Mouse (Mus musculus): ENCODE measurements around the gene Arih2. TPM values are rescaled to one million over a fixed set of nuclear protein-coding genes. Genes with fewer than 3 reads are reported as not detected.
"Not testable (repeated sequence)": the region's sequence is repeated elsewhere in the genome, so short reads cannot be mapped to it uniquely, and the experiment has no call there.

The Arih2 gene
- polyA plus RNA-seq, 1 experiment from 2014 or later, result 50.4 TPM

- no peak overlapping the region for H3K27ac ChIP-seq (ENCODE audit: low read length)
- no peak overlapping the region for H3K4me3 ChIP-seq (ENCODE audit: low read depth, low read length)
- WGBS, result 88% methylated on average over 5 of the region's 5 CpGs
- H3K4me1 ChIP-seq (ENCODE audit: control insufficient read depth, insufficient read depth, low read length), result no peaks in the 10 kb centered on the region
- no peaks in the 10 kb centered on the region for H3K27me3 ChIP-seq (ENCODE audit: control insufficient read depth, insufficient read depth, low read depth, low read length)
- no peak overlapping the region for H3K9ac ChIP-seq (ENCODE audit: low read depth, low read length)
- ATAC-seq, result no peak
- no peak overlapping the region for H3K4me2 ChIP-seq (ENCODE audit: low read length)
- H3K9me3 ChIP-seq (replicated peaks; ENCODE audit: control insufficient read depth, low read length, poor library complexity, severe bottlenecking), result no peaks in the 10 kb centered on the region
- H3K36me3 ChIP-seq (ENCODE audit: control insufficient read depth, insufficient read depth, low read length), result no peaks in the 10 kb centered on the region
Measured at GRCm38 (mm10) chr9:108632375-108632774, 16.8 kb downstream of the Arih2 start.

DNA sequence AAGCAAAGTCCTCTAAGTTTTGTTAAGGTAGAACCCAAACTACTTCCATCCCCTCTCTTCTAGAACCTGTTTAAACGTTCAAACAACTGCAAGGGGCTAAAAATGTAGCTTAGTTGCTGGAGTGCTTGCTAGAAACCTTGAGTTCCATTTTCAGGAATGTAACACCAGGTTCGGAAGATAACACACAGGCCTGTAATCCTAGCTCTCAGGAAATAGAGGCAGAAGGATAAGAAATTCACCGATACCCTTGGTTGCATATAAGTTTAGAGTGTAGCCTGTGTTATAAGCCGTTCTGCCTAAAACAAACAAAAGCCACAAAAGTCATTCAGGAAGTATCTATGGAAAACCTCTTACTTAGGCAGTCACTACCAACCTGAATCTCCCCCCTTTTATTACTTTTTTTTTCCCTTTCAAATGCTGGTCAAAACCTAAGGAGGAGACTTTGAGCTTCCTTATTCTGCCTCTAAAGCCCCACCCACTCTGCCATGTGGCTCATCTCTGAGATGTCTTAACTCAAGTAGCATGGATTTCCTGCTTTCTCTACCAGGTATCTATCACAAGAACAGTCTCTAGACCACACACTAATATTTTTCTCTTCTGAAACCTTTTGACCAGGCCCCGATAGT, 17.4 kb downstream of the Arih2 start:
- Histone ChIP-seq H3K36me3 (ENCODE audit: control insufficient read depth, insufficient read depth, low read length) (no peaks in the 10 kb centered on the region), H3K4me2 (ENCODE audit: low read length) (no peak overlapping the region), H3K4me3 (ENCODE audit: low read depth, low read length) (no peak overlapping the region), H3K9ac (ENCODE audit: low read depth, low read length) (no peak overlapping the region), H3K9me3 (replicated peaks; ENCODE audit: control insufficient read depth, low read length, poor library complexity, severe bottlenecking) (no peaks in the 10 kb centered on the region), H3K27me3 (ENCODE audit: control insufficient read depth, insufficient read depth, low read depth, low read length) (no peaks in the 10 kb centered on the region), H3K4me1 (ENCODE audit: control insufficient read depth, insufficient read depth, low read length) (no peaks in the 10 kb centered on the region), H3K27ac (ENCODE audit: low read length) (no peak overlapping the region)
- no peak for ATAC-seq
- 91% methylated on average over 5 of the region's 5 CpGs for WGBS

DNA sequence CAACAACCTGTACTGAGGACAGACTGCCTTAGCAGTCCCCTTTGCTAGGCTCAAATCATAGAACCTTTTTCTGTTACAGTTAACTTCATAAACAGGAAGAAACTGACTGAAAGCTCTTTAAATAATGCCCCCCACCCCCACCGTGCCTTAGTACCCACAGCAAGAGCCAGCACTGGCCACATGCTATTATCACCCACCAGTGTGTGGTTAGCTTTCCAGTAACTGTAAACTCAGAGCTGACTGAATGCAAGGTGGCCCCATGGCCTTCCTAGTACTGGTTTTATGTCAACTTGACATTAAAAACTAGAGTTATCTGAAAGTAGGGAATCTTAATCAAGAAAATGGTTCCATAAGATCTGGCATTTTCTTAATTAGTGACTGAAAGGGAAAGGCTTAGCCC, 18.5 kb downstream of the Arih2 start:
- no peak for ATAC-seq
- Histone ChIP-seq H3K36me3 (ENCODE audit: control insufficient read depth, insufficient read depth, low read length) (no peaks in the 10 kb centered on the region), H3K9ac (ENCODE audit: low read depth, low read length) (no peak overlapping the region), H3K4me2 (ENCODE audit: low read length) (no peak overlapping the region), H3K4me1 (ENCODE audit: control insufficient read depth, insufficient read depth, low read length) (no peaks in the 10 kb centered on the region), H3K27ac (ENCODE audit: low read length) (no peak overlapping the region), H3K27me3 (ENCODE audit: control insufficient read depth, insufficient read depth, low read depth, low read length) (no peaks in the 10 kb centered on the region), H3K9me3 (replicated peaks; ENCODE audit: control insufficient read depth, low read length, poor library complexity, severe bottlenecking) (no peaks in the 10 kb centered on the region), H3K4me3 (ENCODE audit: low read depth, low read length) (no peak overlapping the region)
- WGBS, result 79% methylated on average over 1 of the region's 1 CpGs

DNA sequence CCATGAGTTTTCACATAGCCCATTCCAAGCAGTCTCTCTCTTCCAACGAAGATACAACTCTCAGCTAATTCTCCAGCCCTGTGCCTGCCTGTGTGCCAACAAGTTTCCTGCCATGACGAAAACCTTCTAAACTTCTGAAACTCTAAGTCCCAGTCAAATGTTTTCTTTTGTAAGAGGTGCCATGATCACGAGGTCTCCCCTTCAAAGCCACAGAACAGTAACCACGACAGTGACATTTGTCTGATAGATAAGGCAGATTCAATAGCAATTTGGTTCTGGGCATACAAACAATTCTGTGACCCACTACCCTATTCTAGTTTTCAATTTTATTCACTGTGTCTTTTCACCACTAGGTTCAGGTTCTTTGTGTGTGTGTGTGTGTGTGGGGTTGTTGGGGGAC, 21.0 kb downstream of the Arih2 start:
- Histone ChIP-seq H3K4me3 (ENCODE audit: low read depth, low read length) (no peak overlapping the region), H3K36me3 (ENCODE audit: control insufficient read depth, insufficient read depth, low read length) (no peaks in the 10 kb centered on the region; the same call in 1 of the 2 replicates), H3K27me3 (ENCODE audit: control insufficient read depth, insufficient read depth, low read depth, low read length) (no peaks in the 10 kb centered on the region), H3K4me2 (ENCODE audit: low read length) (no peak overlapping the region), H3K27ac (ENCODE audit: low read length) (no peak overlapping the region), H3K9ac (ENCODE audit: low read depth, low read length) (no peak overlapping the region), H3K9me3 (replicated peaks; ENCODE audit: control insufficient read depth, low read length, poor library complexity, severe bottlenecking) (no peaks in the 10 kb centered on the region), H3K4me1 (ENCODE audit: control insufficient read depth, insufficient read depth, low read length) (no peaks in the 10 kb centered on the region)
- 85% methylated on average over 4 of the region's 4 CpGs for WGBS
- no peak for ATAC-seq

DNA sequence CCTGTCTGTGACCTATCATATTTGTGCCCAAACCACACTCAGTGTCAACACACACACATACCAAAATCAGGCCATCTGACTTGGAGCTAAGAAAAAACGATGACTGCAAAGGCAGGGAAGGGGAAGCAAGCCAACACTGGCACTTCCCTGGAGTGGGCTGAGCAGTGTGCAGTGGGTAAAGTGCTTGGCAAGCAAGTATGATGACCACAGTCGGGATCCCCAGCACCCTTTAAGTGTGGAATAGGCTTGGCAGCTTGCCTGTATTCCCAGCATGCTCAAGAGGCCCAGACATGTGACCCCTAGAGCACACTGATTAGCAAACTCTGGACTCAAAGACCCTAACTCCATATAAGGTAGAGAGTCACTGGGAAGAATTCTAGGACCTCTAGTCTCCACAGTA, 22.7 kb downstream of the Arih2 start:
- Histone ChIP-seq H3K4me3 (ENCODE audit: low read depth, low read length) (no peak overlapping the region), H3K36me3 (ENCODE audit: control insufficient read depth, insufficient read depth, low read length) (no peaks in the 10 kb centered on the region; the same call in 1 of the 2 replicates), H3K9me3 (replicated peaks; ENCODE audit: control insufficient read depth, low read length, poor library complexity, severe bottlenecking) (no peaks in the 10 kb centered on the region), H3K9ac (ENCODE audit: low read depth, low read length) (no peak overlapping the region), H3K4me2 (ENCODE audit: low read length) (no peak overlapping the region), H3K4me1 (ENCODE audit: control insufficient read depth, insufficient read depth, low read length) (no peaks in the 10 kb centered on the region), H3K27me3 (ENCODE audit: control insufficient read depth, insufficient read depth, low read depth, low read length) (no peaks in the 10 kb centered on the region), H3K27ac (ENCODE audit: low read length) (no peak overlapping the region)
- WGBS, result 85% methylated on average over 2 of the region's 2 CpGs
- no peak for ATAC-seq

GRCm38 (mm10) chr9:108617301-108617700, 31.9 kb downstream of the Arih2 start:
- no peak for ATAC-seq
- Histone ChIP-seq H3K27me3 (ENCODE audit: control insufficient read depth, insufficient read depth, low read depth, low read length) (no peaks in the 10 kb centered on the region), H3K9ac (ENCODE audit: low read depth, low read length) (no peak overlapping the region), H3K27ac (ENCODE audit: low read length) (no peak overlapping the region), H3K4me1 (ENCODE audit: control insufficient read depth, insufficient read depth, low read length) (no peaks in the 10 kb centered on the region), H3K4me3 (ENCODE audit: low read depth, low read length) (no peak overlapping the region), H3K9me3 (replicated peaks; ENCODE audit: control insufficient read depth, low read length, poor library complexity, severe bottlenecking) (no peaks in the 10 kb centered on the region), H3K36me3 (ENCODE audit: control insufficient read depth, insufficient read depth, low read length) (peaks cover 19% of the 10 kb centered on the region), H3K4me2 (ENCODE audit: low read length) (no peak overlapping the region)
- 91% methylated on average over 1 of the region's 1 CpGs for WGBS

GRCm38 (mm10) chr9:108611488-108611887, 37.7 kb downstream of the Arih2 start:
- Histone ChIP-seq H3K9me3 (replicated peaks; ENCODE audit: control insufficient read depth, low read length, poor library complexity, severe bottlenecking) (no peaks in the 10 kb centered on the region), H3K4me2 (ENCODE audit: low read length) (no peak overlapping the region), H3K36me3 (ENCODE audit: control insufficient read depth, insufficient read depth, low read length) (peaks cover 51% of the 10 kb centered on the region), H3K4me1 (ENCODE audit: control insufficient read depth, insufficient read depth, low read length) (no peaks in the 10 kb centered on the region), H3K27me3 (ENCODE audit: control insufficient read depth, insufficient read depth, low read depth, low read length) (no peaks in the 10 kb centered on the region), H3K4me3 (ENCODE audit: low read depth, low read length) (no peak overlapping the region), H3K27ac (ENCODE audit: low read length) (no peak overlapping the region), H3K9ac (ENCODE audit: low read depth, low read length) (no peak overlapping the region)
- WGBS, result 94% methylated on average over 10 of the region's 10 CpGs
- no peak for ATAC-seq

DNA sequence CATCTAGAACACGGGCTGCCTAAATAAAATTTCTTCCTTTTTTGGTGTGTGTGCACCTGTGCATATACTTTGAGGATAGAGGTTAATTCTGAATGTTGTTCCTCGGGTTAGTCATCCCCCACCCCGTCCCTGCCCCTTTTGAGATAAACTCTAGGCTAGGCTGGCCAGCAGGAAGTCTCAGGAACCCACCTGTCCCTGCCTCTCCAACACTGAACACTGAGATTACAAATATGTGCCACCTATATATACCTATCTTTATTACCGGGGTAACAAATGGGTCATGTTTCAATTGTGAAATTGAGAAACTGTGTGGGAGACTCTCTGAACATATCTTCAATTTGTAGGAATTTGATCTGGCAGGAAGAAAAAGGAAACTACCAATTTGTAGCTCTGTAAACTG, 40.3 kb downstream of the Arih2 start:
- no peaks in the 10 kb centered on the region for H3K27me3 ChIP-seq (ENCODE audit: control insufficient read depth, insufficient read depth, low read depth, low read length)
- H3K27ac ChIP-seq (ENCODE audit: low read length), result no peak overlapping the region
- H3K4me3 ChIP-seq (ENCODE audit: low read depth, low read length), result no peak overlapping the region
- no peak for ATAC-seq
- H3K9ac ChIP-seq (ENCODE audit: low read depth, low read length), result no peak overlapping the region
- H3K36me3 ChIP-seq (ENCODE audit: control insufficient read depth, insufficient read depth, low read length), result peaks cover 49% of the 10 kb centered on the region
- H3K4me1 ChIP-seq (ENCODE audit: control insufficient read depth, insufficient read depth, low read length), result no peaks in the 10 kb centered on the region
- no peaks in the 10 kb centered on the region for H3K9me3 ChIP-seq (replicated peaks; ENCODE audit: control insufficient read depth, low read length, poor library complexity, severe bottlenecking)
- H3K4me2 ChIP-seq (ENCODE audit: low read length), result no peak overlapping the region
- 95% methylated on average over 4 of the region's 4 CpGs for WGBS

GRCm38 (mm10) chr9:108607929-108608328, 41.3 kb downstream of the Arih2 start:
- 95% methylated on average over 5 of the region's 5 CpGs for WGBS
- H3K27ac ChIP-seq (ENCODE audit: low read length); H3K4me2 ChIP-seq (ENCODE audit: low read length); H3K9me3 ChIP-seq (replicated peaks; ENCODE audit: control insufficient read depth, low read length, poor library complexity, severe bottlenecking); ATAC-seq; H3K9ac ChIP-seq (ENCODE audit: low read depth, low read length); H3K4me1 ChIP-seq (ENCODE audit: control insufficient read depth, insufficient read depth, low read length); H3K4me3 ChIP-seq (ENCODE audit: low read depth, low read length); H3K27me3 ChIP-seq (ENCODE audit: control insufficient read depth, insufficient read depth, low read depth, low read length): not testable (repeated sequence)
- H3K36me3 ChIP-seq (ENCODE audit: control insufficient read depth, insufficient read depth, low read length), result peaks cover 48% of the 10 kb centered on the region
